Mouse (Mus musculus) adrenal gland, adult 8-10 months (tissue): Measurements from ENCODE around the gene Mcm3. TPM values are rescaled to one million over a fixed set of nuclear protein-coding genes. Genes with fewer than 3 reads are reported as not detected.
A peak's percentile ranks its signal among the peaks of the same experiment; 100 is the strongest.
"Not testable (repeated sequence)": the region's sequence is repeated elsewhere in the genome, so short reads cannot be mapped to it uniquely, and the experiment has no call there.

Source experiments
- DNase-seq: peaks from one replicate; pipeline ENCODE4 v3.0.0; 2022
- total RNA-seq, 4 experiments: library from RNA; stranded (reverse); gene quantifications; 2 replicates each; pipeline ENCODE4 v1.2.4; 2022

The Mcm3 gene
- total RNA-seq, 4 experiments from 2014 or later = 12.9 to 19.4 (median 15.7) TPM

DNA sequence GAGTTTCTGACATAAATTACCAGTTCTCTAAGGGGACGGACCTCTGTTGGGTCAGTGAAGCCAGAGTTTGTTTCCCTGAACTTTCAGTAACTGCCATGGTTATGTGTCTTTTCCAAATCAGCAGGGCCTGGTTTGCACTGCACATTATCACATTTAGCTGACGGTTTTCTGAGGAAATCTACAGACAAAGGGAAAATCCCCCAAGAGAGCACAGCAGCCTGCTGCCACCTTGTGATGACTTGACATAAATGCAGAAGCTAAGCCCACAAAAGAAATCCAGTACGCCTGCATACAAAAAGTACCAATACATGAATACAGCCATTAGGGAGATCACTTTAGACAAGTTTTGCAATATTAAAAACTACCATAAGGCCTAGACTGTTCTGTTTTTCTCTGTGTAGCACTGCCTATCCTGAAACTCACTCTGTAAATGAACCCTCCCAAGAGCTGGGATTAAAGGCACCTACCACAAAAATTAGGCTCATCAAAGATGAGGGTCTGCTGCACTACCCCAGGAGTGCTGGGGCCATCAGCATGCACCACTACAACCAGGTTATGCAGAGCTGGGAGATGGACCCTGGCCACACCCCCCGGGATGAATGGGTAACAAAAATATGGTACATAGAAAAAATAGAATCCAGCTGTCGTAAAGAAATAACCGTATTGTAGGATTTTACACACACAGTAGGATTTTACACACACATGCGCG lies 18.3 kb downstream of the Mcm3 start:
- no peak for DNase-seq

DNA sequence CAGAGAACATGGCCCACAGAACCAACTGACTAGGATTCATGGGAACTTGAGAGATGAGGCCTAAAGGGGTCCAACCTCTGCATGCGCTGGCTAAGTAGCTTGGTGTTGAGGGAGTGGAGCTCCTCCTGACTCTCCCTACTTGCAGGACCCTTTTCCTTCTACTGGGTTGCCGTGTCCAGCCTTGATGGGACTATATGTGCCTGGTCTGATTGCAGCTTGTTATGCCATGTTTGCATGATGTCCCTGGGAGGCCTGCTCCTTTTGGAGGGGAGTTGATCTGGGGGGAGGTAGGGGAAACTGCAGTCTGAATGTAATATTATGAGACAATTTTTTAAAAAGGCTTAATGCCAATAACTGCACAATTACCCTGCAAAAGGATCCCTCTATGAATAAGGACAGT lies 18.8 kb downstream of the Mcm3 start:
- no peak for DNase-seq

DNA sequence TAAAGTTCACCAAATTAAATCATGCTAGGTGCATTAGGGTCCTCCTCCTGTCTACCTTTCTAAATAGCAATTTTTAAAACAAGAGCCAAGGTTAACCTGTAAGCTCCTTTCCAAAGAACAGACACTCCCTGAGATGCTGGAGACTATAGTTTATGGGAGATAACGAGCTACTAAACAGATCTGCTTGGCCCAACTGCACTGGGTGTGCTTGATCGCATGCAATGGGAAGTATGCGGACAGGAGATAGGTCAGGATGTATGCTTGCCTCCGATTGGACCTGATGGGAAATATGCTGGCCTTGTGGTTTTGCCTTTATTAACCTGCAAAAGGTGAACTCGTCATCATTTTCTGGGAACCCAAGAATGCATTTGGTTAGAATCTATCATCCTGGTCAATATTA lies 24.9 kb downstream of the Mcm3 start:
- DNase-seq = no peak

DNA sequence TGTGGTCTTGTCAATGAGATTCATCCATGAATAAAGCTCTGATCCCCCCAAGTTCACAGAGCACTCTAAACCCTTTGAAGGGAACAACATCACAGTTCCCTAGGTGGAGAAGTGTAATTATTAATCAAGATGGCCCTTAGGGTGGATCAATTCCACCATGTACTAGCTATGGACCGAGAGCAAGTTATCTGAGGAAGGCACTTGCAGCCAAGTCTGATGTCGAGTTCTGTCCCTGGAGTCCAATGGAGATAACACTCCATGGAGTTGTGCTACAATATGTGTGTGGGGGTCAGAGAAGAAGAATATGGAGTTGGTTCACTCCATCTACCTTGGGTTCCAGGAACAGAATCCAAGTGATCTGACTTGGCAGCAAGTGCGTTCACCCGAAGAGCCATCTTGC lies 25.4 kb downstream of the Mcm3 start:
- no peak for DNase-seq

DNA sequence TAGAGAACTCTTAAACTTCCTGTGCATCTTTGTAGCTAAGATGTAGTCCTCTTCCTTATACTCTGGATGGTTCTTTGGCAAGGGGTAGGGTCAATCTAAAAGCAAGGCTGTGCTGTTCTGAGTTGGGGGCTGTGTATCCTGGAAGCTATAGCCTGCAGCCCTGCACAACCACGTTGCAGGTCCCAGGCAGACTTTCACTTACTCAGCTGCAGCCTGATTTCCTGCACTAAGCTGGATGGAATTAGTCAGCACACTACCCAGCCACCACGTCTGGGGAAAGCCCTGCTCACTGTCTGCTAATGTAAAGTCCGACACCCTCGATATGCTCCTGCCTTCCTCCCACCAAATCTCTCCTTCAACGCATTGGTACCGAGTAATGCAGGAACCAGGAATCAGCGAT lies 28.7 kb downstream of the Mcm3 start:
- no peak for DNase-seq

DNA sequence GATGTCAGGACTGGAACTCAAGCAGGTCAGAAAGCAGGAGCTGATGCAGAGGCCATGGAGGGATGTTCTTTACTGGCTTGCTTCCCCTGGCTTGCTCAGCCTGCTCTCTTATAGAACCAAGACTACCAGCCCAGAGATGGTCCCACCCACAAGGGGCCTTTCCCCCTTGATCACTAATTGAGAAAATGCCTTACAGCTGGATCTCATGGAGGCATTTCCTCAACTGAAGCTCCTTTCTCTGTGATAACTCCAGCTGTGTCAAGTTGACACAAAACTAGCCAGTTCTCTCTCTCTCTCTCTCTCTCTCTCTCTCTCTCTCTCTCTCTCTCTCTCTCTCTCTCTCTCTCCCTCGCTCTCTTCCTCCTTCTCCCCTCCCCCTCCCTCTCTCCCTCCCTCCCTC lies 29.6 kb downstream of the Mcm3 start, which contains the start of gene Il17f:
TSS of gene Il17f (minus strand) at position 101 of the 400 bp plus-strand sequence.
- not testable (repeated sequence) for DNase-seq

DNA sequence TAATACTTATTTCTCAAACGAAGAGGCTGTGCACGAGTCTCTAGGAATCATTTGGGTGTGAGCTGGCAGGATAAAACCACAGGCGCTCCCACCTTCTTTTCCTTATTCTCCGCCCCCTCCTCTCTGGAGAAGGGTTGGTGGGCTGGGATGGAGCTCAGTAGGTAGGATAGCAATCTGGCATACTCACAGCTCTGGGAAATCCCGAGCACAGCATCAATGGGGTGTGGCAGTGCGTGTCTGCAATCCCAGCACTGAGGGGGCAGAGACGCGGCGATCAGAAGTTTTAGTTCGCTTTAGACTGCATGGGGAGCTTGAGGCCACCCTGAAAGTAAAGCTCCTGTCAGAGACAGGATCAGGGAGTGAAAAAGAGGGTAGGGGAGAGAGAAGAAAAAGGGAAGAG lies 31.7 kb downstream of the Mcm3 start:
- DNase-seq = no peak

DNA sequence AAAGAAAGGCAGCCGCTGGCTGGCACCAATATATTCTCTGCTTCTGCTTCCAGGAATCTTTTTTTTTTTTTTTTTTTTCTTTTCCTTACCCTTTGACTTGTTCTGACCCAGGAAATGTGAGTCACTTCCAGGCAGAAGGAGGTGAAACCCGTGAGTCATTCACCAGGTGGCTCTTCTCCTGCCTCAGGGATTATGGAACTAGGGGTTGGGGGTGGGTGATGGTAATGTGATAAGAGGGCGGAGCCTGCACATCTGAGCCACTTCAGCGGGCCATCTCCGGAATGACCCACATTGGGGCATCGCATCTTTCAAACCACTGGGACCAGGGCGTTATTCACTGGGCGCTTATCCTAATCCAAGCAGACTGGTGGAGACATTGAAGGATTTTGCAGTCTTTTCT lies 33.1 kb downstream of the Mcm3 start:
- DNase-seq = no peak

DNA sequence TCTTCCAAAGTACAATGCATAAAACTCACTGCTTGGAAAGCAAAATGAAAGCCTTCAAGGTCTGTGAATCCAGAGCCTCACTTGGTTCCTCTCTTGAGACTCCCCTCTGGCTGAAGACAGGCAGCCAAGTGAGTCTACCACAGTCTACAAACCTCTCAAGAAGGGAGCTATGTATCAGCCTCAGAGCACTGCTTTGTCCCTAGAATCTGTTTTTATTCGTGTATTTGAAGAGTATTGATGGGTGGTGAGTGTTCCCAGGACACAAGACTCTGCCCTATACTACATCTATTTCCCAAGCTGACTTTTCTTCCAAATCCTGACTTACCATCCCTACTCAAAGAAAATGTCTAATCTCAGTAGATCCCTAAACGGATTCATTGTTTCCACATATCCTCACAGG lies 41.7 kb downstream of the Mcm3 start:
- no peak for DNase-seq

DNA sequence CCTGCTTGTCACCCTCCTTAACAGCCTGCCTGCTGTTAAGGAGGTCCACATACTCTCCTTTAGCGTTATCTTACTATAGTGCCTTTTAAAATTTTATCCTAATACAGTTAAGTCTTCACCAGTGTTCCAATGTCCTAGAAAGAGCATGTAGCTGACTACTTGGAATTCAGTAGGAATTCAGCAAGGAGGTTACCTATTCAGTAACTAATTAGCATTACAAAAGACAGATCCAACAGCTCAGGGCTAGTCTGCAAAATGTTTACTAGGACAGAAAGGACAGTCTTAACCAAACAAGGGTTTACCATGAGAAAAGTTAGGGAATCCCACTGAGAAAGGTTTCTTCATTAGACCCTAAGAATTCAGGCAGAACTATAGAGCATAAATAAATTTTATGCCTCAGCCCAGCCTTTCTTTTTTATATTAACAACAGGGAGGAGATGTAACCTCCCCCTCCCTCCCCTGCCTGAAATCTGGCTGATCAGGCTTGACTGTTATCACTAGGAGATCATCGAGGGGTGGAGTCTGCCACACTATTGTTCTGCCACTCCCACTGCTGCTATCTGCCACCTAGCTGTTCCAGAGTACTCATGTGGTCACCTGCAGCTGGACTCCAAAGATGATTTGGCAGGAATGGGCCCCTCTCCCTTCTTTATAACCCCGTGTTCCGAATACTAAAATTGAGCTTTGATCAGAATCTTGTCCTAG lies 45.9 kb downstream of the Mcm3 start:
- DNase-seq = not testable (repeated sequence)

DNA sequence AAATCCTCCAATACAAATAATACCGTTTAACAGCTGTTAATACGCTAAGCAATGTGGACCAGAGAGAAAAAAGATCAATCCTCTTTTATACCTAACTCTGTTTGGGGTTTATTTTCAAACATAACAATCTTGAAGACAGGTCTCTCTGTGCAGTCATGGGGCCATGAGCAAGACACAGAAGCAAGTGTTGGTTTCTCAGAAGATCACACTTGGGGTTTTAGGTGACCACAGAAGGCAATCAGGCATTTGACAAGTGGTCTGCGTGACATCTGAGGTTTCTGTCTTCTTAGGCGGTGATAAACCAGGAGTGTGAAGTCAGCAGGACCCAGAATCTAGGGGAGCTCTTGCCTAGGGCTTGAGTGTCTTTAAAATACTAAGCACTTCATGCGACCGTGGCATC lies 53.6 kb downstream of the Mcm3 start:
- no peak for DNase-seq

DNA sequence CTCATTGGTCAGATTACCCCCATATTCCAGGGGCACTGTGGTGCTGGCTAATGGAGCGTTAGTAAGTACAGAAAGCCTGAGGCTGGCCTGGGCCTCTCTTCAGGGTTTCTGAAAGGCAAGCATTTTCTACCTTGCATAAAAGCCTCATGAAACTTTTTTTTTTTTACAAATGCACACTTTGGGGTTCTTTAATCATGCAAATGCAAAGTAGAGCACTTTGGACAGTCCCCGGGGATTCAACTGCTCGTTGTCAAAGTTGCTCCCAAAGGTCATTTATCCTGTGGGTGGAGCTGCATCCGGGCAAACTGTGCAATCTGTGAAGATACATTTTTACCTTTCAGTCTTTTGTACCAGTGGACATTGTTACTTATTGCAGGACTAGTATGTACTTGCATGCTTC lies 58.7 kb downstream of the Mcm3 start:
- DNase-seq = no peak

DNA sequence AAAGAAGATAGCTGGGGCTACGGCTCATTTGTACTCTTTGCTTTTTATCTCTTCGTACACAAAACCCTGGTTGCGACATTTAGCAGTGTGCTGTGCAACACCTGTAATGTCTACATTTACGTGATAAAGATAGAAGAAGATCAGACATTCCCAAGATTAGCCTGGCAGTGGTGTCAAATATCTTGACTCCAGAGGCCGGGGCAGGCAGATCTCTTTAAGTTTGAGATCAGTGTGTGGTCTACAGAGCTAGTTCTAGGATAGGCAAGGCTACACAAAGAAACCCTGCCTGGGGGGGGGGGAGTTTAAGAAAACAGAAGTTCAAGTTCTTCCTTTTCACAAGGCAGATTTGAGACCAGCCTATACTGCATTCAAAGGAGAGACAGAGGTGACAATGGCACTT lies 59.8 kb downstream of the Mcm3 start:
- no peak for DNase-seq

DNA sequence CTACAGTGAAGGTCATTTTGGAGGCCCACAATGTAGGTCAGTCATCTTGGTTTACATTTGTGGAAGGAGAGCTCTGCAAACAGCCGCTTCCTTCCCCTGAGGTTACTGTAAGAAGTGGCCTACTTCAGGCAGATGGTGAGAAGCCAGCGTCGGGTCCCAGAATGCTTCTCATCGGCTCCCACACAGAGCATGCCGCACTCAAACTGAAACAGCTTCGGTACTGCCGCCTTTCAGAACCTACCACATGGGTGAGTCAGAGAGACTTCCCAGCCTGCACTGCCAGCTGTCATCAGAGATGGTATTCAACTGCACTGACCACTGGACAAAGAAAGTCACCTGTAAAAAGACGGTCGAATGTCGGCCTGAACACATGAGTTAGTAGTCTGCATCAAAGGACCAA lies 60.3 kb downstream of the Mcm3 start:
- no peak for DNase-seq

DNA sequence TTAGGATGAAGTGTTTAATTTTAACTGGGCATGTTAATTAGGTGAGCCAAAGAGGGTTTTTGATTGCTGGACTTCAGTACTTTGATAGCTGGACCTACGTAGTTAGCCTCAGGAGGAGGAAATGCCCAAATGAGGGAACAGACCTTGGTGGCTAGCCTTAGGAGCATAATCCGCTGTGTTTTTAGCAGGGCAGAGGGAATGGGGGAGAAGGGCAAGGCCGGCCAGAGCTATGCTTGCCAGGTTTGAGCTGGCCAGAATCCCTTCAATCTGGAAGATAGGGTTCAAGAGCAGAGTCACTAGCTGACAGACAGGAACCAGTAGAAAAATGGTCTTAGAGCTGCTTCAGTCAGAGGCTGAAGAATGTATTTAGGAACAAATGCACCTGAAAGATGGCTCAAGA lies 62.5 kb downstream of the Mcm3 start:
- peak; percentile 37 for DNase-seq

DNA sequence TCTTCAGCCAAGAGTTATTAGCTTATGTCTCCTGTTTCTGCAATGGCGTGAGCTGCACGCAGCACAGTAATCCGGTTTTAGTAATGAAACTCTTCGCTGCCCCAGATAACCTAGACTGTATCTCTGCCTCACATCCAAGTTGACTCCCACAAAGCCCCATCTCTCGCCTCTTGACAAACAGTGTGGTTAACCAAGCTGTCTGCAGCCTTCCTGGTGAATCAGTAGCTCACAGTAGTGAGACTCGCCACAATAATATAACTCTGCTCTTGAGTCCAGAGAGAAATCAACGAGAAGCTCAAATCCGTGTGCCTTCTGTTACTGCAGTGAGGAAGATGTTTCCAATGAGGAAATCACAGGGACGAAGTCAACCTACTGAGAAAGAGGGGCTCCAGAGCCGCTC lies 65.7 kb downstream of the Mcm3 start:
- no peak for DNase-seq

Other genes starting within 250 kb of the Mcm3 start
- under 1 TPM; 0.03 to 0.15 (median 0.05) TPM for gene Pkhd1, start 202.2 kb downstream of the Mcm3 start, total RNA-seq
- not detected for gene Il17a, start 89.4 kb downstream of the Mcm3 start, total RNA-seq
- not detected for gene Il17f, start 29.7 kb downstream of the Mcm3 start, total RNA-seq
- 10 to 100 TPM; 57.6 to 67.3 (median 63.0) TPM for gene Paqr8, start 70.3 kb upstream of the Mcm3 start, total RNA-seq
- gene Efhc1, start 131.3 kb upstream of the Mcm3 start, total RNA-seq = 1 to 10 TPM; 2.7 to 4.0 (median 3.6) TPM